Mouse (Mus musculus): Measurements from ENCODE around the gene Pomc. TPM values are rescaled to one million over a fixed set of nuclear protein-coding genes. Genes with fewer than 3 reads are reported as not detected.

The Pomc gene
- polyA plus RNA-seq, 1 experiment from 2014 or later = 1.7 TPM

DNA sequence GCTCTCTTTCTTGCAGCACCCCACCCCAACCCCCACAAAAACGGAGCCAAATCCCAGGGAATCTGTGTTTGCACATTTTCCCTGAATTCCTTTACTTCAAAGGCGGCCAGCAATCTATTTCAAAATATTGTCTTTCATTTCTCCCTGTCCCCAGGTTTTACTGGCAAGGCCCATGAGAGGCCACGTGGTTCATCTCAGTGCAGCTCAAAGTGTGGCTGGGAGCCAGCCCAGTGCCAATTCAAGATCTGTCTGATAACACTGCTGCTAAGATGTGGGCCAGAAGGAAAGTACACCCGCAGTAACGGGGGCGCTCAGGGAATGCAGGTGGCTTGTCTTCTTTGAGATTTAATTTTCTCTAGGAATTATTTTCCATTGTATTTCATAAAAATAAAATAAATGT, 27.5 kb downstream of the Pomc start:
- Histone ChIP-seq H3K4me3 (ENCODE audit: low read depth, low read length) (peak overlapping the region; percentile 47), H3K4me2 (peak overlapping the region; percentile 85), H3K36me3 (ENCODE audit: control insufficient read depth, insufficient read depth, low read length) (no peaks in the 10 kb centered on the region), H3K9ac (ENCODE audit: low read depth, low read length) (no peak overlapping the region; the same call in 1 of the 2 replicates), H3K27ac (ENCODE audit: low read depth, low read length) (no peak overlapping the region), H3K4me1 (replicated peaks; ENCODE audit: control insufficient read depth, insufficient read depth, low read length) (peaks cover 5% of the 10 kb centered on the region; the same call in 1 of the 2 replicates), H3K9me3 (ENCODE audit: control insufficient read depth, low read length) (no peaks in the 10 kb centered on the region), H3K27me3 (replicated peaks; ENCODE audit: control insufficient read depth, insufficient read depth, low read length) (peaks cover 16% of the 10 kb centered on the region)
- 23% methylated on average over 6 of the region's 6 CpGs for WGBS
- DNase-seq (ENCODE audit: low spot score) (no peak), ATAC-seq (replicated peaks; ENCODE audit: low FRiP score) (no peak)

GRCm38 (mm10) chr12:3983736-3984135, 29.0 kb downstream of the Pomc start:
- peaks cover 5% of the 10 kb centered on the region; the same call in 1 of the 2 replicates for H3K4me1 ChIP-seq (replicated peaks; ENCODE audit: control insufficient read depth, insufficient read depth, low read length)
- H3K27me3 ChIP-seq (replicated peaks; ENCODE audit: control insufficient read depth, insufficient read depth, low read length) = peaks cover 16% of the 10 kb centered on the region
- no peaks in the 10 kb centered on the region for H3K9me3 ChIP-seq (ENCODE audit: control insufficient read depth, low read length)
- no peak overlapping the region for H3K4me2 ChIP-seq
- H3K4me3 ChIP-seq (ENCODE audit: low read depth, low read length) = no peak overlapping the region
- no peaks in the 10 kb centered on the region for H3K36me3 ChIP-seq (ENCODE audit: control insufficient read depth, insufficient read depth, low read length)
- 0% methylated on average over 1 of the region's 1 CpGs for WGBS
- DNase-seq (ENCODE audit: low spot score) = peak; percentile 54
- H3K27ac ChIP-seq (ENCODE audit: low read depth, low read length) = no peak overlapping the region
- no peak overlapping the region for H3K9ac ChIP-seq (ENCODE audit: low read depth, low read length)
- ATAC-seq (replicated peaks; ENCODE audit: low FRiP score) = no peak

GRCm38 (mm10) chr12:3984446-3984845, 29.7 kb downstream of the Pomc start:
- WGBS = 65% methylated on average over 9 of the region's 9 CpGs
- ATAC-seq (replicated peaks; ENCODE audit: low FRiP score) (no peak), DNase-seq (ENCODE audit: low spot score) (no peak)
- Histone ChIP-seq H3K9ac (ENCODE audit: low read depth, low read length) (no peak overlapping the region), H3K4me1 (replicated peaks; ENCODE audit: control insufficient read depth, insufficient read depth, low read length) (peaks cover 5% of the 10 kb centered on the region; the same call in 1 of the 2 replicates), H3K27me3 (replicated peaks; ENCODE audit: control insufficient read depth, insufficient read depth, low read length) (peaks cover 16% of the 10 kb centered on the region), H3K4me3 (ENCODE audit: low read depth, low read length) (no peak overlapping the region), H3K9me3 (ENCODE audit: control insufficient read depth, low read length) (no peaks in the 10 kb centered on the region), H3K27ac (ENCODE audit: low read depth, low read length) (no peak overlapping the region), H3K4me2 (no peak overlapping the region), H3K36me3 (ENCODE audit: control insufficient read depth, insufficient read depth, low read length) (no peaks in the 10 kb centered on the region)

- Histone ChIP-seq H3K4me1 (replicated peaks; ENCODE audit: control insufficient read depth, insufficient read depth, low read length) (no peaks in the 10 kb centered on the region), H3K4me3 (ENCODE audit: low read depth, low read length) (no peak overlapping the region), H3K27ac (ENCODE audit: low read depth, low read length) (no peak overlapping the region), H3K9ac (ENCODE audit: low read depth, low read length) (no peak overlapping the region), H3K27me3 (replicated peaks; ENCODE audit: control insufficient read depth, insufficient read depth, low read length) (no peaks in the 10 kb centered on the region), H3K36me3 (ENCODE audit: control insufficient read depth, insufficient read depth, low read length) (no peaks in the 10 kb centered on the region), H3K4me2 (no peak overlapping the region), H3K9me3 (ENCODE audit: control insufficient read depth, low read length) (no peaks in the 10 kb centered on the region)
- DNase-seq (ENCODE audit: low spot score) = no peak
- 25% methylated on average over 2 of the region's 2 CpGs for WGBS
- no peak for ATAC-seq (replicated peaks; ENCODE audit: low FRiP score)
Observed at GRCm38 (mm10) chr12:3989943-3990342, 35.2 kb downstream of the Pomc start.

DNA sequence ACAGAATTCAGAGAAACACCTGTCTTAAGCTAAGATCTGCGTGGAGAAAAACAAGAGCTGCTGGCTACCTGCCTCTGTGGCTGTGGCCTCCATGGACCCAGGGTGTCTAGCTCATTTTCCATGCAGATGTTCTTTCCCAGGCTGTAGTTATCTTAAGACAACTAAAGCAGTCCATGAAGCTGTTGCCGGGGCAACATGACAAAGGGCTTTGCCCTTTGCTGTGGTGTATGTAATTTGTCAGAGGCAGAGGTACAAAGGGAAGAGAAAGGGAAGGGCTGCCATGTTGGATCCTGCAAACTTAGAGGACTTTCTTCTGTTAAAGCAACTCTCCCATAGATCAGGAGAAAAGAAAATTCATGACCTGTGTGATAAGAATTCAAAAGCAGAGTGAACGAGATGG, 36.3 kb downstream of the Pomc start:
- no peaks in the 10 kb centered on the region for H3K9me3 ChIP-seq (ENCODE audit: control insufficient read depth, low read length)
- H3K27ac ChIP-seq (ENCODE audit: low read depth, low read length) = no peak overlapping the region
- no peaks in the 10 kb centered on the region for H3K36me3 ChIP-seq (ENCODE audit: control insufficient read depth, insufficient read depth, low read length)
- WGBS = 79% methylated on average over 3 of the region's 3 CpGs
- no peak overlapping the region for H3K4me2 ChIP-seq
- no peak overlapping the region for H3K9ac ChIP-seq (ENCODE audit: low read depth, low read length)
- H3K27me3 ChIP-seq (replicated peaks; ENCODE audit: control insufficient read depth, insufficient read depth, low read length) = no peaks in the 10 kb centered on the region
- H3K4me3 ChIP-seq (ENCODE audit: low read depth, low read length) = no peak overlapping the region
- H3K4me1 ChIP-seq (replicated peaks; ENCODE audit: control insufficient read depth, insufficient read depth, low read length) = no peaks in the 10 kb centered on the region
- DNase-seq (ENCODE audit: low spot score) = no peak
- no peak for ATAC-seq (replicated peaks; ENCODE audit: low FRiP score)

DNA sequence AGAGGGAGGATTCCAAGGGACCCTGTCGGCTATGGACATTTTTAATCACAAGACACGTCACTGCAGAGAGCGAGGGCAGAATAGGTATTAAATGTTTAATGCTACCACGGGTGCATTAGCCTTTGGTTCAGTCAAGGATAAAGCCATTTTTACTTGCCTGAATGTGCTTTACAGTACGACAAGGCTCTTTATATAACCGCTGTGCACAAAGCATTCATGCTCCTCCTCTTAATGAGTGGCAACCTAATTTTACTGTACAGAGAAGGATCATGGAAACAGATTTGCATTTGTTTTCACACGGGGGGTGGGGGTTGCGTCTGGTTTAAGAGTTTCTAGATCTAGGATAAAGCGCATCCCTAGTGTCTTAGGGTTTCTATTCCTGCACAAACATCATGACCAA, 42.0 kb downstream of the Pomc start:
- H3K9me3 ChIP-seq (ENCODE audit: control insufficient read depth, low read length) = no peaks in the 10 kb centered on the region
- no peak overlapping the region for H3K4me2 ChIP-seq
- 77% methylated on average over 9 of the region's 9 CpGs for WGBS
- H3K27ac ChIP-seq (ENCODE audit: low read depth, low read length) = no peak overlapping the region
- no peak overlapping the region for H3K9ac ChIP-seq (ENCODE audit: low read depth, low read length)
- DNase-seq (ENCODE audit: low spot score) (no peak), ATAC-seq (replicated peaks; ENCODE audit: low FRiP score) (no peak)
- H3K4me3 ChIP-seq (ENCODE audit: low read depth, low read length) = no peak overlapping the region
- H3K36me3 ChIP-seq (ENCODE audit: control insufficient read depth, insufficient read depth, low read length) = no peaks in the 10 kb centered on the region
- H3K27me3 ChIP-seq (replicated peaks; ENCODE audit: control insufficient read depth, insufficient read depth, low read length) = no peaks in the 10 kb centered on the region
- no peaks in the 10 kb centered on the region for H3K4me1 ChIP-seq (replicated peaks; ENCODE audit: control insufficient read depth, insufficient read depth, low read length)

DNA sequence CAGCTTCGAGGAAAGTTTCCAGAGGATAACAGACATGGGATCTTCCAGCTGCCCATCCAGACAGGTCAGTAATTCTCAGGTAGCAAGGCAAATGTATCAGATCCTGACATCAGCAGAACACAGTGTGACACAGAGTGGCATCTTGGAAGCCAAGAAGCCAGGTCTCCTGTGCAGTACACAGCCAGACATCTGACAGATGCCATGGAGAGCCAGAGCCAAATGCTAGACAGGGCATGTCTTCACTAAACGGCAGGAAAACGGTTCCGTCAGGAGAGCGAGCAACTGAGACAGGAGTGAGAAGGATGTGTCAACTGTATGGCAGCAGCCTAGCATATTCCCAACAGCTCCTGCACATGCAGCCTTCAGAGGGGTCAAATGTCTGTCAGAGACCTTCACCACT, 45.7 kb downstream of the Pomc start:
- Histone ChIP-seq H3K4me2 (no peak overlapping the region), H3K4me1 (replicated peaks; ENCODE audit: control insufficient read depth, insufficient read depth, low read length) (no peaks in the 10 kb centered on the region), H3K36me3 (ENCODE audit: control insufficient read depth, insufficient read depth, low read length) (no peaks in the 10 kb centered on the region), H3K27me3 (replicated peaks; ENCODE audit: control insufficient read depth, insufficient read depth, low read length) (no peaks in the 10 kb centered on the region), H3K4me3 (ENCODE audit: low read depth, low read length) (no peak overlapping the region), H3K9me3 (ENCODE audit: control insufficient read depth, low read length) (no peaks in the 10 kb centered on the region), H3K27ac (ENCODE audit: low read depth, low read length) (no peak overlapping the region), H3K9ac (ENCODE audit: low read depth, low read length) (no peak overlapping the region)
- WGBS = 81% methylated on average over 5 of the region's 5 CpGs
- DNase-seq (ENCODE audit: low spot score) = no peak
- ATAC-seq (replicated peaks; ENCODE audit: low FRiP score) = no peak

DNA sequence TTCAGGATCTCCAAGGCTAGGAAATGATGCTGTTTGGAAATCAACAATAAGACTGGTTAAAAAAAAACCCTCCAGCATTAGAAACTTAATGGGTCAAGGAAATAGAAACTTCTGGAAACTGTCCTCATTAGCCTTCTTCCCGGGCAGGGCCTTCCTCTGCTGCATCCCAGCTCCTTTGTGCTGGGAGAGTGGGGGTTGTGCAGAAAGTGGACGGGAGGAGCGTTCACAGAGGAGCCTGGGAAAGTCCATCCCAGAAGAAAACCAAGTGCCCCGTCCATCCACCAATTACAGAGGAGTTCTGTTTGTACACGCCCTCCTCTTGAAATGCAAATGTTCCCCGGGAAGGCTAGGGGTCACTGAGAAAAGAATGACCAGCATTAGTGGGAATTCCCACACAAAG, 49.9 kb downstream of the Pomc start:
- ATAC-seq (replicated peaks; ENCODE audit: low FRiP score) = no peak
- no peak for DNase-seq (ENCODE audit: low spot score)
- Histone ChIP-seq H3K9me3 (ENCODE audit: control insufficient read depth, low read length) (no peaks in the 10 kb centered on the region), H3K4me1 (replicated peaks; ENCODE audit: control insufficient read depth, insufficient read depth, low read length) (no peaks in the 10 kb centered on the region), H3K27me3 (replicated peaks; ENCODE audit: control insufficient read depth, insufficient read depth, low read length) (no peaks in the 10 kb centered on the region), H3K4me3 (ENCODE audit: low read depth, low read length) (no peak overlapping the region), H3K27ac (ENCODE audit: low read depth, low read length) (no peak overlapping the region), H3K36me3 (ENCODE audit: control insufficient read depth, insufficient read depth, low read length) (no peaks in the 10 kb centered on the region), H3K4me2 (no peak overlapping the region), H3K9ac (ENCODE audit: low read depth, low read length) (no peak overlapping the region)
- WGBS = 38% methylated on average over 6 of the region's 6 CpGs

GRCm38 (mm10) chr12:4006079-4006478, 51.3 kb downstream of the Pomc start:
- ATAC-seq (replicated peaks; ENCODE audit: low FRiP score) (no peak), DNase-seq (ENCODE audit: low spot score) (no peak)
- no peak overlapping the region for H3K27ac ChIP-seq (ENCODE audit: low read depth, low read length)
- H3K9ac ChIP-seq (ENCODE audit: low read depth, low read length) = no peak overlapping the region
- no peak overlapping the region for H3K4me2 ChIP-seq
- H3K9me3 ChIP-seq (ENCODE audit: control insufficient read depth, low read length) = no peaks in the 10 kb centered on the region
- no peaks in the 10 kb centered on the region for H3K36me3 ChIP-seq (ENCODE audit: control insufficient read depth, insufficient read depth, low read length)
- WGBS = 68% methylated on average over 7 of the region's 7 CpGs
- no peak overlapping the region for H3K4me3 ChIP-seq (ENCODE audit: low read depth, low read length)
- no peaks in the 10 kb centered on the region for H3K27me3 ChIP-seq (replicated peaks; ENCODE audit: control insufficient read depth, insufficient read depth, low read length)
- H3K4me1 ChIP-seq (replicated peaks; ENCODE audit: control insufficient read depth, insufficient read depth, low read length) = no peaks in the 10 kb centered on the region

All from liver, embryonic 11.5 days (tissue).